Comparison of ENCODE assay signal across 9 mouse cellular contexts in genomic region chr14:59232003-59232402, GRCm38 (mm10). TPM values are rescaled to one million over a fixed set of nuclear protein-coding genes. Genes with fewer than 3 reads are reported as not detected.
DNase-seq lines count a peak whose midpoint lies in the region; ATAC-seq lines count a peak whose summit lies in the region.
"Had no signal": no experiment of that assay in that cellular context is flagged by ENCODE, and none has a peak within 500 bp of the region (broad histone marks: within the 10 kb centered on the region; RNA-seq: fewer than 3 reads in every experiment).

No protein-coding gene starts in this region.

- no peak for DNase-seq in frontal cortex, postnatal 14 days (ENCODE audit: low spot score in 2 of 2)
- DNase-seq in thymus, postnatal 4 days = peak; percentile 16
- DNase-seq in thymus, postnatal 14 days = no peak
- DNase-seq in kidney, postnatal 14 days = peak; percentile 6
- no peak for DNase-seq in yolk sac, embryonic 10.5 days (ENCODE audit: low spot score)
- no peak for DNase-seq in layer of hippocampus, postnatal 14 days (ENCODE audit: low spot score in 2 of 2)
- DNase-seq in thymus, adult 18-20 months = no peak

- peak; percentile 73 for ATAC-seq in frontal cortex, adult (ENCODE audit: low TSS enrichment)

RNA-seq across cellular contexts. Expression of gene Gm6904, which starts 28.0 kb away (rescaled TPM):
- total RNA-seq in layer of hippocampus, postnatal 14 days (2021) = not detected
- total RNA-seq: ES-E14 had no signal

RNA-seq across cellular contexts. Expression of gene Rcbtb1, which starts 31.0 kb away (rescaled TPM):
- 10 to 100 TPM; 31.7 to 33.5 TPM for total RNA-seq in layer of hippocampus, postnatal 14 days (2021)

RNA-seq across cellular contexts. Expression of gene Gm5142, which starts 53.5 kb away (rescaled TPM):
- not detected for total RNA-seq in layer of hippocampus, postnatal 14 days (2021)
- total RNA-seq: ES-E14 had no signal

Comparison
In these comparisons a context has a peak if more than half of its experiments do, and no peak if none do; other contexts are left out.
1. DNase-seq: peak in thymus, postnatal 4 days (single experiment) and kidney, postnatal 14 days (single experiment); none in frontal cortex, postnatal 14 days (0 of 2), thymus, postnatal 14 days (single experiment), yolk sac, embryonic 10.5 days (single experiment), layer of hippocampus, postnatal 14 days (0 of 2) and thymus, adult 18-20 months (0 of 2).